Mouse (Mus musculus) urinary bladder, adult 18-20 months (tissue): ENCODE measurements around the gene Dbi.

Source experiments
- DNase-seq, 2 experiments: peaks; one replicate each; pipeline ENCODE4 v3.0.0; 2022; ENCODE audit warnings: low spot score in 2 of 2, mixed read lengths in 2 of 2

Dbi gene

GRCm38 (mm10) chr1:120083921-120084517, 36.9 kb downstream of the Dbi start:
- DNase-seq = no peak

DNA sequence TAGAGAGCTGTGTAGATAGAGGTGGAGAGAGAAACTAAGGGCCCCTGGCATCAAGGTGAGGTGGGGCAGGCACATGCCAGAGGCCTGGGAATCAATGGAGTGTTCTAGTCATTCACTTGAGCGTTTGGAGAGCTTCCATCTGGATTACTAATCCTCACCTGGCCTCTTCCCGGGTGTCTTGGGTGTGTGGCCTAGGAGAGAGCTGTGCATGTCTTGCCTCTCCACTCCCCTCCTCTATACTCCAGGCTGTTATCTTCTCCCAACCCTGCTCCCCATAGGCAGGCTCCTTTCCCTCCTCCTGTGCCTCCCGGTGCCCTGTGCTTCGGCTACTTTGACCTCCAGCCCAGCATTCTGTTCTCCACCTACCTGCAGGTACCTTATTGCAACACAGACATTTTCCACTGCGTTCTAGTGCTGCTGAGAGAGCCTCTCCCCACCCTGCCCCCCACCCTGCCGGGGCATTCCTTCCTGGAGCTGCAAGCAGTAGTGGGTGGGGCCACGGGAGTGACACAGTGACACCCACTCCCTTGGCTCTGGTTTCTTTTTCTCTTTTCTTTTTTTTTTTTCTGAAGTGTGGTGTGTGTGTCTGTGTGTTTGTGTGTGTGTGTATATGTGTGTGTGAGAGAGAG, 37.8 kb downstream of the Dbi start:
- DNase-seq = no peak

DNA sequence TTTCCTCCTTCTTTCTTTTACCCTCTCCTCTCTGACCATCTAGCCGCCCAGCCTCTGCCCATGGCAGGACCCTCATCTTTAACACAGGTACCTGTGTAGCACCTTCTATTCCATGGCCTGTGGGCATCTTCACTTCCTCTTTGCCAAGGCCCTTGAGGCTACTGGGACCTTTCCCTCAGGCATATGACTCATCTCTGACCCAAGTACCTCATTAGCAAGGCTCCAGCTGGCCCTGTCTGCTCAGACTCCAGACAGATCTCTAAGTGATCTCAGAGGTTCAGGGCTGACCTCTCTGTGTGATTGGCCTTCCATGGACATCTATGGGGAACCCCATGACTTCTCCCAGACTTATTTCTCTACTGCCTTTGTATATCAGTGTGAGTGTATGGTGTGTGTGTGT, 40.2 kb downstream of the Dbi start:
- DNase-seq = no peak

- DNase-seq = no peak
Observed at GRCm38 (mm10) chr1:120077746-120078410, 43.0 kb downstream of the Dbi start.

- DNase-seq = no peak
Observed at GRCm38 (mm10) chr1:120075507-120075906, 45.4 kb downstream of the Dbi start.

- DNase-seq = no peak
Observed at GRCm38 (mm10) chr1:120074931-120075330, 45.9 kb downstream of the Dbi start.

- DNase-seq = no peak
Observed at GRCm38 (mm10) chr1:120074307-120074702, 46.6 kb downstream of the Dbi start.

DNA sequence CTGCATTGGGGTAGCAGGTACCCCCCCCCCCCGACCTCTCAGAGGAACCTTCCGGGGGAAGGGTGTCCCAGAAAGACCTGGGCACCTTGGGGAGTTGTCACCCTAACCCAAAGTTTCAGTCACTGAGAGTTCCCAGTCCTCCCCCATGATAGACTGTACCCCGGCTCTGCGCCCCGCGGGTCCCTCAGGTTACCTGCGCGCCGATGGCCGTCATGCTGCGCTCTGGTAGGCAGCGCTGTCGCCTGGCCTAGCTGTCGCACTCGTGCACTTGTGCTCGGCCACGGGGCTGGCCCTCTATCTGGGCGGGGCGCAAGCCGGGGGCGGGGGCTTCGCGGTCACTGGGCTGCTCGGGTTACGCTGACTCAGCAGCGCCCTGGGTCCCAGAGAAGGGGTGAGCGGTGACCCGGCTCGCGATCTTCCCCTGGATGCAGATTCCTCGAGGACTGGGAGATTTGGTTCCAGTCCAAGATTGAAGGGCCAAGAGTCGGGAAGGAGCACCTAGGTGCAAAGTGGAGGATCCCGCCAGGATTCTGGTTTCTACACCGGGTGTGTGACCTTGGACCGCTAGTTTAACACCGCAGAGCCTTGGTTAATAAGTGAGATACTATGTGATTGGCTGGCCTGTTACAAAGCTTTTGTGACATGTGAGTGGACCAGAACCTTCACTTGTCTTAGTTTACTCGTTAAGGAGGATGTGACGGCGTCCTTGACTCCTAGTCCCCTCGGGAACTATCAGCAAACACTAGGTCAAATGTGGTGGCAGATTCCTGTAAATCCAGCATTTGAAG, 47.2 kb downstream of the Dbi start, which contains the start of gene Tmem37:
Tmem37 (minus strand) TSS at position 556 of the 788 bp plus-strand sequence.
- DNase-seq = peak; percentile 60 to 62

DNA sequence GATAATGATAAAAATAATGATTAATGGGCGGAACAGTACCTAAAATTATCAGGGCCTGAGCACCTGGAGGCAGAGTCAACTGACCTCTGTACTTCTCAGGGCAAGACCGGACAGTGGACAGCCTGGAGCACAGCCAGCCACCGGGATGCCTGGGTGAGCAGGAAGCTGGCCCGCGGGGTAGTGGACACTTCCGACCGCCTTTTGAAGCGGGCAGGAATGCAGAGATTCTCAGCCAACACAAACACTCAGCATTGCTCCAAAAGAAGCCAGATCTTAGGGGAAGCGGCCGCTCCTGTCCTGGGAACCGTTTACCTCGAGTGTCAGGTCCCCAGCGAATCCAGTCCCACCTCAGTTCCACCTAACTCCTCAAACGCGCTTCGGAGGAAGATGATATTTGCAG, 48.0 kb downstream of the Dbi start:
- peak; percentile 26 to 36 for DNase-seq

DNA sequence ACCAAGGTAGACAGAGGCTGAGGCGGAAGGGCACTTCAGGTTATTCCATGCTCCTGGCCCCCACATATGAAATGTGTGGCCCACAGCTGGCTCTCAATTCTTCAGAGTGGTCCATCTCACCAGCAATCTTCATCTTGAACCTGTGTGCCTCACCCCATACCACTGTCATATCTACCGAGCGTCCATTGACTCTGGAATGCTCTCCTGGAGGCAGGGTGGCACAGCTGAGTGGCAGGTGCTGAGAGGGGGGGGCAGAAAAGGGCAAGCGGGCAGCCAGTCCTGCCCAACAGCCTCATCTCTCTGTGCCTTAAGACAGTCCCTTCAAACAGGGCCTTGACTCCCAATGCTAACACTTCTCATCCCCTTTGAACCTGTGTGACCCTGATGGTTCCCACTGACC, 49.7 kb downstream of the Dbi start:
- no peak for DNase-seq

- no peak for DNase-seq
Observed at GRCm38 (mm10) chr1:120070168-120070567, 50.7 kb downstream of the Dbi start.

GRCm38 (mm10) chr1:120069120-120069519, 51.8 kb downstream of the Dbi start:
- DNase-seq = no peak

DNA sequence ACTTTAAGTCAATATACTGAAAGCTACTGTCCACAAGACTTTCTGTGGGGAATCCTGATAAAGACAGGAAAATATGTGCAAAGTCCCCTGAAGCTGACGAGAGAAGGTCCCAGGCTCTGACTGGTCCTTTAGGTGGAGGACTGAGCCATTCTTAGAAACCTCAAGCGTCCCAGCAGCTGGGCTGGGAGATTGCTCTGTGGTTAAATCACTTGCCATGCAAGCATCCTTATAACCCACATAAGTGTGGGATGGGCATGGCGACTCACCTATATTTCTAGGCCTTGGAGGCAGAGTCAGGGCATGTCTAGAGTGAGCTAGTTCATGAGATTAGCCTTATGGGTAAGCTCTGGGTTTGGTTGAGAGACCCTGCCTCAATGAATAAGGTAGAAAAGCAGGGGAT, 54.3 kb downstream of the Dbi start:
- DNase-seq = no peak

- DNase-seq = no peak
Observed at GRCm38 (mm10) chr1:120066159-120066558, 54.7 kb downstream of the Dbi start.

- DNase-seq = no peak
Observed at GRCm38 (mm10) chr1:120064036-120064682, 56.7 kb downstream of the Dbi start.
